Mouse (Mus musculus) heart, adult 18-20 months (tissue): ENCODE data around the gene Nfkbia. TPM values are rescaled to one million over a fixed set of nuclear protein-coding genes. Genes with fewer than 3 reads are reported as not detected.
A peak's percentile ranks its signal among the peaks of the same experiment; 100 is the strongest.

Experiments used
- DNase-seq, 2 experiments: peaks; one replicate each; pipeline ENCODE4 v3.0.0; 2021 to 2022; ENCODE audit warnings: mixed read lengths in 1 of 2
- total RNA-seq, 2 experiments: library from RNA; stranded (reverse); gene quantifications; 2 replicates each; pipeline ENCODE4 v1.2.3; 2021

The Nfkbia gene
- total RNA-seq, 2 experiments from 2014 or later: 59.5 to 74.3 TPM

DNA sequence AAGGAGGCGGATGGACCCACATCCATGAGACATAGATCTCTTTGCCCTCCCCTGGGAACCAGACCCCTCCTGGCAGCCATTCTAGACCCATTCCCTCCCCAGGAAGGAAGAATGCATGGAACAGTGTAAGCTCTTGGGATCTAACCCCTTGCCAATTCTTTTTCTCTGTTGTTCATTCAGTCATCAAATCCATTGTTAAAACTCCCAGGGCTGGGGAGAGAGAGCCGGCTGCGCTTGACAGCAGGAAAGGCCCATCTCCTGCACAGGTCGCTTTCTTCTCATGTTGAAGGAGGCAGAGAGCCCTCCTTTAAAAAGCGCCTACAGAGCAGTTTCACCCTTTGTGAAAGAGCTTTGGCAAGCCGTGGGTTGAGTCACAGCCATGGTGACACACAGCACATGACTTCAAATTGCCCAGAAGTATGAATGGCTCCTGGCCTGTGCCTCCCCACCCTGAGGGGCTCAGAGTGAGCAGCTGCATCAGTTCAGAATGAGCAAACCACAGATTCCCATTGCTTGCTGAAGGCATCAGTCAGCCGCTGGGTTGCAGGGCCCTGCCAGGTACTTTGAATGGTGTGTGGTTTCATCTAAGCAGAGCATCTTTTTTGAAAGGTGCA lies 26.3 kb downstream of the Nfkbia start:
- DNase-seq: peak; percentile 64 to 68

DNA sequence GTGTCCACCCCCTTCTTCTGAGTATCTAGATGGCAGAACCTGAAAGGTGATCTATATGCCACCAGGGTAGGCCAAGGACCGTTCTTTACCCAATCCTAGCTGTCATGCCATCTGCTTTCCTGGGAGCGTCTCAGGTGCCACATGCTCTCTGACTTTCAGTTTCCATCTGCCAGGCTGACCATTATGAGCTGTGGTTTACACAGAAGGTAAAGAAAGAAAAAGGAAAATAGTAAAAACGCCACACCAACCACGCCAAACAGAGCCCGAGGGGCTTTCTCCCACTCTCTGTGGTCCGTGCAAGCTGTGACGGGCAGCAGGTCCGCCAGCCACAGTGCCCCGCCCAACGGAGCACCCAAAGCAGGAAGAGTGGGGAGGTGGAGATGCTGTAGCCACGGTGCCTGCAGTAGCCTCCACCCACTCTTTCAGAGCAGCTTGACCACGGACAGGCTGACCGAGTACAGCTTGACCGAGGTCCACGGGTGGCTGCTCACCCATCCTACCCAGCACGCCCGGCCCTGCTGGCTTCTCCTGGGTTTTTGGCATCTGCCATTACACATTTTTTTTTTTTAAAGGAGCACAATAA lies 27.0 kb downstream of the Nfkbia start:
- peak; percentile 53 to 69 for DNase-seq

DNA sequence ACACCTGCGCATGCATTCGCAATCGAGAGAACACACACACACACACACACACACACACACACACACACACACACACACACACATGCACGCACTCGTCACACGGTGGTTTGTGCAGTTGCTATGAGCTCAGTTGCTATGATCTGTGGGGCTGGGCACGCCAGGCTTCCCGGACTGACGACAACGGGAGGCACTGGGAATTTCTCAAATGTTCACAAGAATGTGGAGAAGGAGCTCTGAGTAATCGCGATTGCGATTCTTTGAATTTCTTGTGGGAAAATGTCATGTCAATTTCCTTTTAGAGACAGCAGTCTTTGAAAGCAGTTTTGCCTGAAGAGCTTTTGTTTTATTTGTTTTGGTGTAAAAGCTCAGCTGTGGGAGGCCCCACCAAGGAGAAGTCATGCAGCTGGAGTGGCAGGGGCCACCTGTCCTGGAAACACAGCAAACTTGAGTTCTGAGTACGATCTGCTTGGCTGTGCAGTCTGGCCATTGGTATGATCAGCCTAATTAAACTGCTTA lies 27.5 kb downstream of the Nfkbia start:
- peak; percentile 46 to 47 for DNase-seq

DNA sequence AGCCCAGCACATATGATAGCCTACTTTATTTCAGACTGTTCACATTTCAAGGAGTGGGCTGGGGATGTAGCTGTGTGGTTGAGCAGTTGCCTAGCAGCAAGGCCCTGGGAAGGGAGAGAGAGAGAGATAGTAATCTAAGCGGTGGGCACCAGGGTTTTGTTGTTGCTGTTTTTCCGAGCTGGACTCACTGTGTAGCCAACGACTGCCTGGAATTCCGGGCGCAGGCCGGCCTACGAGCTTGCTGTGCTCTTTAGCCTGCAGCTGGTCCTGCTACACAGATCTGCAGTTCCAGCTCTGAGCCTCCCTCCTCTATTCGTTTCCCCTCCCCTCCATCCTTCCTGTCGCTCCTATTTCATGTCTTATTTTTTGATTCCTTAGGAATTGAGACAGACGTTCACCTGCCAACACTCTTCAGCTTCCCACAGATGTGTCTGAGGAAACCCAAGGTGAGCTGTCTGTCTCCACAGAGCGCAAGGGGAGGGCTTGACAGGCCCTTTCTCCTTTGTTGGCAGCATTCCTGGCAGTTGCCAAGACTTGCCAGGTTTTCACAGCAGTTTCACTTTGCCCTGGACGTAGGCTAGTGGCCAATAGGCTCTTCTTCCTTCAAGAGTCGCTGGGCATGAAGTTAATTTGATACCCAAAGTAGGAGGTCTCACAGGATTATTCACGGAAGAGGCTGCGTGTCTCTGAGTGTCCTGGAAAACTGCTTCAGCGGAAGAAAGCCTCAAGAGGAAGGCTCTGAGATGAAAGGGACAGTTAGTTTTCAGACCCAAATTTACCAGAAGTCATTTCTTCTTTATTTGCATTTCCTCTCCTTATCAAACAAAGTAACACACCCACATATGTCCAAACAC lies 28.2 kb downstream of the Nfkbia start:
- DNase-seq: peak; percentile 75 to 77

DNA sequence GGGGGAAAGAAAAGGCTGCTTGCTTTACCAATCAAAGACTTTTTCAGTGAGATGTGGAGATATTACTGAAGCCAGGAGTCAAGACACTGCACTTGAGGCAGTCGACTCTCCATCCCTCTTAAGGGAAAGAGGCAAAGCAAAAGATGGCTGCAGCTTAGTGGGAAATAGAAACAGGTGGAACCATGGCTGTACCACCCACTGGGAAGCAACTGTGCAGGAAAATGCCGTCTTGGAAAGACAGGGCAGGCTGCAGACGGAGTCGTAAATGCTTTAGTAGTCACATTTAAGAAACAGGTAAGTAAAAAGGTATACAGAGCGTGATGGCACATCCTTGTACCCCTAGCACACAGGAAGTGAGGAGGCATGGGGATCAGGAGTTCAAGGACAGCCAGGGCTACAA lies 29.4 kb downstream of the Nfkbia start:
- DNase-seq: no peak

DNA sequence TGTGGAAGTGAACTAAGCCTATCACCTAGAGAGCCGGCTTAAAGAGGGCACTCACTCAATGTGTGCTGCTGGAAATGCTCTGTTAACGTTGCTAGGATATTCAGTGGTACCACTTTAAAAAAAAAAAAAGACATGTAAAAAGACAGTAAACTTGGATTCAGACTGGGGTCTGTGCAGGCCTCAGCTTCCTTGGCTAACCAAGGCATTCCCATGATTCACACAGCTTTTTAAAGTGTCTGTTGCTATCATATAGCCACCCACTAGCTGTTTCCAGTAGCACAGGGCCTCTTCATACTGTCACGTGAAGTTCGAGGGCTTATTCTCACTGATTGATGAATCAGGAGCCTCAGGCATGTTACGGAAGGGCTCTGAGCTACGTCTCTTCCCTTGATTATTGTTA lies 30.0 kb downstream of the Nfkbia start:
- DNase-seq: no peak

DNA sequence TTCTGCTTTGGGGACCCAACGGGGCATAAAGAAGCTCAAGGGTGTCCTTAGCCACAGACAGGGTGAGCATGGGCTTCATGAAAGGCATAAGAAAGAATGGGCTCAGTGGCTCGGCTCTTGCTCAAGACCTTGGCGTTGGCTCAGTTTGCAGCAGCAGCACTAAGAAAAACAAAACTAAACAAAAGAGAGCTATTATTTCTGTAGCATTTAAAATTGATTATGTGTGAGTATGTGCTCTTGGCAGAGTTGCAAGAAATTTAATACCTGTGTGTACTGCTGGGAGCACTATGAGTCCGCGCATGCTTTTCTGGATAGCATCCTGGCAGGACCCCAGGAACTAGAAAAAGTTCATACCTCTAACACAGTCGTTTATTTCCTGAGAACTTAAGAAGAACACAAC lies 30.7 kb downstream of the Nfkbia start:
- DNase-seq: no peak

DNA sequence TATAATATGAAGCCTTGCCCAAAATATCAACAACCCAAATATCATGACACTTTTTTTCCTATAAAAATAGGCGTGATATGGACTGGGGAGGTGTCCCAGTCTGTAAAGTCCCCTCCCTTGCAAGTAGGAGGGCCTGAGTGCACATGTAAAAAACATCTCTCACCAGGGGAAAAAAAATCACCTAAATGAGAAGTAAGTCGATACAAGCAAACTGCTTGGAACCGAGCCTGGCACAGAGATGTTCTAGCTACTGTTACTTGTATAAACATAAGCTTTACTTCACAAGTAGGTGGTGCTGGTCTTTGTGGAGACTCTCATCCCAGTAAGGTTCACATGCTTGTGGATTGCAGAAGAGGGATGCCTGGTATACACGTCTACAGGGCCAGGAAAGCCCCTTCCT lies 31.5 kb downstream of the Nfkbia start:
- DNase-seq: no peak

DNA sequence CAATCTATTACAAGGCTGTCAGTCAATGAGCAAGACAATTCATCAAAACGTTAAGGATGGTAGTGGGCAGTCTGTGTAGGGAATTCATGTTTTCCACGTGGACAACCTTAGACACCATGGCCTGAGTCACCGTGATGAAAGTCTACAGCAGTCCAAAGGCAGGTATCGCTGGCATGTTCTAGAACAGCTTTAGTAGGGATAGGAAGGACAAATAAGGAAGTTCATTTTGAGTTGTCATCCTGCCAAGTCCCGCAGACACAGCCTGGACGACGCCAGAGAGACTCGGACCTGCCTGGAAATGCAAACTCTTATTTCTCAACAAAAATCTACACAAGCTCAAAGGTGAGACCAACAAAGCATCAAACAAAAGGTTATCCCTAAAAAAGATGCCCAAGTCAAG lies 32.7 kb downstream of the Nfkbia start:
- DNase-seq: peak in 1 of 2 experiments; percentile 49

DNA sequence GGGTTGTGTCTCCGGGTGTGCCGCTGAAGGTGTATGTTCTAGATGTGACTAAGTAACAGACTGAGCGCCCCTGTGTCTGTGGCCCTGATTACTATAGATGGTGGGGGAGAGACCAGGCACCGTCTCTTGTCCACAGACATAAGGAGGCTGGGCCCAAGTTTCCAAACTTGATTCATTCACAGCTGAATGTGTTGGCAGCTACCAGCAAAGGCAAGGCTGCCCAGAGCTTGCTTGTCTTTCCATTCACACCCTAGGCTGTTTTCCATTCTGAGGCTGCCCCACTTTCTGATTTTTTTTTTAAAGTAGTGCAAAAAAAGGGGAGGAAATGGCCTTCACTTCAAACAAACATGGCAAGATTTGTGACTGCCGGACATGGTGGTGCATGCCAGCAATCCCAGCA lies 35.6 kb downstream of the Nfkbia start:
- peak in 1 of 2 experiments; percentile 22 for DNase-seq

DNA sequence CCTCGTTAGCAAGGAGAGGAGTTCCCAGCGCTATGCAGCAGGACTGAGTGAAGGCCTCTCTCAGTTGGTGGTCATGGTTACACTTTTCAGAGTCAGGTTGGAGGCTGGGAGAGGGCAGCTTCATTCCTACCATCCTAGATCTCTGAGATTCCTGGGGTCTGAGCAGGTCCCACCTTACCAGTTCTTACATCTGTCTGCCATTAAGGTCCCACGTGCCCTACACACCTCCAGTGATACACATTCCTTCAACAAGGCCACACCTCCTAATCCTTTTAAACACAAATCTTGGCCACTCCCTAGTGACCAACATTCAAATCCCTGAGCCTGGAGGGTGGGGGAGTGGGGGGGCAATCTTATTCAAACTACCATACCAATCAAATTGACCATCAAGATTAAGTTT lies 36.3 kb downstream of the Nfkbia start:
- no peak for DNase-seq

DNA sequence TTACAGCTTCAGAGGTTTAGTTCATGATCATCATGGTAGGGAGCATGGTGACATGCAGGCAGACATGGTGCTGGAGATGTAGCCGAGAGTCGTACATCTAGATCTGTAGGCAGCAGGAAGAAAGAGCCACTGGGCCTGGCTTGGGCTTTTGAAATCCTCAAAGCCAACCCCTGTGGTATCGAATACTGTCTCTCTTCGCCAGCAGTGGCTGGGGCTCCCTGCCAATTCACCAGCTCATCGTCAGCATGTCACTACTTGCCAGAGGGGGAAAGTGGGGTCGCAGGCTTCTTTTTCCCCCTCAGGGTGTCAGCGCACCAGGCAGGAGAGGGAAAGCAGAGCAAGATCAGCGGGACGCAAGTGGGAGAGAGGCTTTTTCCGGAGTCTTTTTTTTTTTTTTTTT lies 37.2 kb downstream of the Nfkbia start:
- DNase-seq: no peak

DNA sequence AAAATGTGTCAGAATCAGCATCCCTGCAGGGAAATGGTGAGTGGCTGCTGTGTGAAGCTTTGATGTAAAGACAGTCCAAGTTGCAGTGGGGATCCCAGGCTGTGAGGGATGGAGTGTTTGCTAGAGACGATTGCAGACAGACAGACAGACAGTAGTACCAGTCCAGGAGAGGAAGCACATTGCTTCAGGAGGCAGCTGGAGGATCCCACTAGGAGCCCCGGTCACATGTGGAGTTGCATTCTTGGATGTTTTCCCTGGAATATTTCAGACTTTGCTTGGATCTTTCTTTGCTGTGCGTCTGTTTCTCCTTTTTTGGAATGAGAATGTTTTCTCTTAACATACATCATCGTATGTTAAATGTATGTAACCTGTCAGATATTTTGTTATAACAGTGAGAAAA lies 38.5 kb downstream of the Nfkbia start:
- DNase-seq: no peak

DNA sequence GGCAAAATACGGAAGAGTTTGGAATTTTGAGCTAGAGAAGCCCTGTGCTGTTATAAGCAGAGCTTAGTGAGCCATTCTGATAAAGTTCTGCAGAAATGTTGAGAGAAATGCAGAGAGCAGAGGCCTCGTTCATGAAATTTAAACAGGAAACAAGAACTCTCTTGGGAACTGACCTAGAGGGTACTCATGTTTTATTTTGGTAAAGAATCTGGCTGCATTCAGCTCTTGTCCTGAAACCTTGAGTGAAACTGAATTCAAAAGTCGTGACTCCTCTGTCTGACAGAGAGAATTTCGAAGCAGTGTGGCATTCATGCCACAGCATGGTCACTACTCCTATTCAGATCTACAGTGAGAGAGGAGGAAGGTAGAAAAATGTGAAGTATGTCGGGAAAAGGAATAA lies 39.6 kb downstream of the Nfkbia start:
- DNase-seq: no peak

DNA sequence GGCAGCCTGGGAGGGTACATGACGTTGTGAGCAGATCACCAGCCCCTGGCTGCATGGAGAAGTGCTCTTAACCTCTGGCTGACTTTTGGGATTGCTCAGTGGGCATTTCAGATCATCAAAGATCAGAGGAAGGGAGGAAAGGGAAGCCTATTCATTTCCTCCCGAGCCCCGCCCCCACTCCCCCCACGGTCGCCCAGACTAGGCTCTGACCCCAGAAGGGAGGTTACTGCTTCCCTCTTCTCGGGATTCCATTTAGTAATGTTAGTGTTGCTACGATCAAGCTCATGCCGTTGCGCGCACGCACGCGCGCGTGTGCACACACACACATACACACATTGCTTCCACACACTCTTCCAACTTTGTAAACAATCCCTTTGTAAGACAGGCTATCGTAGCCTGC lies 42.0 kb downstream of the Nfkbia start:
- DNase-seq: peak in 1 of 2 experiments; percentile 51

DNA sequence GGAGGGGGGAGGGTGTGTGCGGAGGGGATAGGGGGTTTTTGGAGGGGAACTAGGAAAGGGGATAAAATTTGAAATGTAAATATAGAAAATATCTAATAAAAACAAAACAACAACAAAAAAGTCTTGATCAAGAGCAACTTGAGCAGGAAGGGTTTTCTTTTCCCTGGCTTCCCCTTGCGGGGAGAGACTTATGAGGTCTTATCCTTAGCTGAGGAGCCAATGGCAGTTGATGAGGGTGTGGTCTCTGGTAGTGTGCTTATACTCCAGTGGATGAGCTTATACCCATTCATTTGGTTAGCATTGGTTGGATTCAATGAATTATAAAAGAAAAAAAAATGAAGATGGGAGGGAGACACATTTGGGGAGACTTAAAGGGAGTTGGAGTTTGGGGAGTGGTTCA lies 43.4 kb downstream of the Nfkbia start:
- no peak for DNase-seq

DNA sequence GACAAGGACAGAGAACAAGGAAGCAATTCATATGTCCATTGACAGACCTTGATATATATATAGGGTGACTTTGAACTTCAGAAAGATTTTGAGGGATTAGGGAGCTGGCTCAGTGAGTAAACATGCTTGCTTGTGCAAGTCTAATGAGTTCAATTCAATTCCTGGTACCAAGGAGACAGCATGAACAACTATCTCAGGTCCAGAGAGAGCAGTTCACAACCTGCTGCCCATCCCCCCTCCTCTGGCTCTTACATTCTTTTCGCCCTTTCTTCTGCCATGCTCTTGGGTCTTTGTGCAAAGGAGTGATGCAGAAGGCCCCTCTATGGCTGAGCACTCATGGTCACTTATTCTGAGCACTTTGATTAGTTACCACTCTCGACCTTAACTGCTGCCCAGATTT lies 44.0 kb downstream of the Nfkbia start:
- no peak for DNase-seq

DNA sequence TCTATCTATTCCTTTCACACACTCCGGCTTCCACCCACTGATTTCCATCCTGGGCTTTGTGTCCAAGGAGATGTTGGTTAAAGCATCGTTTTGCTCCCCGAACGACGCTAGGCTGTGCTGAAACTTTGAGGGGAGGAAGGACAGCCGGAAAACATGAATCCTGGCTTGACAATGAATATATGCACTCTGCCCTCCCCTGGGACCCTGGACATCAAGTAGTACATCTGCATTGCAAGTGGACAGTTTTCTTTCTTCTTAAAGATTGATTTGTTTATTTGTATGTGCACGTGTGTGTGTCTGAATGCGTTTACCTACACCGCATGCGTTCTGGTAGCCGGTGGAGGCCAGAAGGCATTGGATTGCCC lies 45.1 kb downstream of the Nfkbia start:
- DNase-seq: no peak

DNA sequence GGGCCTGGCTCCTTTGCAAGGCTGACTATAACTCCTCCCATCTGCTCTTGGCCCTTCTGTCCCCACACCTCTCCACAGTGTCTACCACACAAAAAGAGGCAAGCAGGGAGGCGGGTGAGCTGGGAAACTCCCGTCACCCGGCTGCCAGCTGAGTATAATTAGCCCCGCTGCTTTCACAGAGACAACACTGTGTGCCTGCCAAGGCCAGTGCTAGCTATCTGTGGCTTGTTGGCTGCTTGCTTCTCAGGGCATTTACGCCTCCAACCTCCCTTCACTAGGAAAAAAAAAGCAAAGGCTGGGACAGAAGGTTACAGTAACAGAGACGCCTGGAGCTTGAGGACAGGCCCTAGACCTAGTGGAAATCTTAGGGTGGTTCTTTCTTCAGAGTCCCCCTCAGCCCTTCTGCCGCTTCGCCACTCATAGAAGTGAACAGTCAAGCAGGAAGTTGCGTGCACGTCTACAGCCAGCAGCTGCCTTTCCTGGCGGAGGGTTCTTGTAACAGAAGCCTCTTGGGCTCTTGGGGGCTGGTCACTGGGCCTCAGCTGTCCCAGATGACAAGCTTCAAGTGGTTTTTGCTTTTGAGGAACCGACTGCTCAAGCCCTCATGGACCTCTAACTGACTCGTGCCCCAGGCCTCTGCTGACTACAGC lies 45.6 kb downstream of the Nfkbia start:
- peak; percentile 87 to 95 for DNase-seq

DNA sequence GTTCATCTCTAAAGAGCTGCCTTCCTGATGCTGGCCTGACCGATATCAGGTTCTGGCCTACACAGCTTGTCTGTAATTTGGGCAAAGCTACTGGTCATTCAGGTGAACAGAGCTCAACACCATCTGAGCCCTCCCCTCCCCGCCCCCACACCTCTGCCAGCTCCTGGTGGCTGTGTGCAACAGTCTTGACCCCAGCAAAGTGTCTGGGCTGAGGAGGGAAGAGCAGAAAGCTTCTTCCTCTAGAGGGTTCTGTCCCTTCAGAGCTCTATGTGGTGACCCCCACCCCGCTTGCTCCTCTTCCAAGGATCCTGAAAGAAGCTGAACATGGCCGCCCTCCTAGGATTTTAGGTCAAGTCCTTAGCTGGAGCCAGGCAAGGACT lies 46.1 kb downstream of the Nfkbia start:
- DNase-seq: no peak

DNA sequence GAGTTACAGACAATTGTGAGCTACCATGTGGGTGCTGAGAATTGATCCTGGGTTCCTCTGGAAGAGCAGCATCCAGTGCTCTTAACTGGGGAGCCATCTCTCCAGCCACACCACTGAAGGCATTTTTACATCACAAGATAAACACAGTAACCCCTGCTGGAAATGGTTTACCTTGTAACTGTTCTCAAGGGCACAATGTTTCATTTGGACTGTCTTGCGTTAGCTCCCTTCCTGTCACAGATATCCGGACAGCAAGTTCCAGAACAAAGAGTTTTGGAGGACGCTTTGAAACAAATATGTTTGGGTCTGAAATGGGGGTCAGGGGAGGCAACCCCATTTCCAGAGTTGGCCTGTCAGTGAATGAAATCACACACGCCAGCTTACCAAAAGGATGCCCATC lies 46.9 kb downstream of the Nfkbia start:
- peak in 1 of 2 experiments; percentile 40 for DNase-seq

DNA sequence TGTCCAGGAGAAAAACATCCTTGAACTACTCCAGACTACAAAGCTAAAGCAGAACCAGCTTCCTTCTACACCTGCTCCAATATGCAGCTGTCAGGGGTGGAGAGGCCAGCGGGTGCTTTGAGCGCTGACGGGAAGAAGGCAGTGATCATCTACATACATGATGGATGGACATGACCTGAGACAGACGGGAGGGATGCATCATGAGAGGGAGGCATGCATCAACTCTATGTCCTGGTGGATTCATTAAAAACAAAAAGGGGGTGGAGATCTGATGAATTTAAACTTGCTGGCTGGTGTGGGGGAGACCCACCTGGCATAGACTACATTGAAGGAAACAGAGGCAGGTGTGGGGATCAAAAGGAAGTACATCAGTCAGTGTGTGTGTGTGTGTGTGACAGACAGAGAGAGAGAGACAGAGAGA lies 48.4 kb downstream of the Nfkbia start:
- no peak for DNase-seq
